ENCODE assay signal across 17 mouse cellular contexts in the genomic region with DNA sequence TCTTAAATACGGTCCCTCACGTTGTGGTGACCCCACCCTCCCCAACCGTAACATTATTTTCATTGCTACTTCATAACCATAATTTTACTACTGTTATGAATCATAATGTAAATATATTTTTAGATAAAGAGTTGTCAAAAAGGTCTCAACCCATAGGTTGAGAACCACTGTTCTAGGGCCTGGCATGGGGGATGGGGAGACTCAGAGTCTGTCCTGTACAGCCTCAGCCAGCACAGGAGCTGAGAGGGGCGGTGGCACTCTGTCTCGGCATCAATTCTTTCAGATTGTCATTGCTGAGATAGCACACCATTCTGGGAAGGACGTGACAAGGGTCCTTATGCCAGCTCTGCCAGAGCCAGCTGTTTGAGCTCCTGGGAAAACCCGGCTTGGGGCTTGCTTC. TPM values are rescaled to one million over a fixed set of nuclear protein-coding genes. Genes with fewer than 3 reads are reported as not detected.
DNase-seq lines count a peak whose midpoint lies in the region; ATAC-seq and TF ChIP-seq lines count a peak whose summit lies in the region.
"Had no signal": no experiment of that assay in that cellular context is flagged by ENCODE, and none has a peak within 500 bp of the region (broad histone marks: within the 10 kb centered on the region; RNA-seq: fewer than 3 reads in every experiment).

No protein-coding gene starts in this region.

- peaks cover 32% of the 10 kb centered on the region for H3K4me1 ChIP-seq in heart, embryonic 13.5 days
- H3K4me1 ChIP-seq in stomach, embryonic 15.5 days: 0 out of 2 replicates have a peak, but pooled peaks cover 3% of the 10 kb centered on the region
- no peaks in the 10 kb centered on the region for H3K4me1 ChIP-seq in stomach, postnatal 0 days (replicated peaks; ENCODE audit: control insufficient read depth, insufficient read depth)
- peaks cover 81% of the 10 kb centered on the region for H3K4me1 ChIP-seq in liver, embryonic 12.5 days
- peaks cover 47% of the 10 kb centered on the region for H3K4me1 ChIP-seq in limb, embryonic 10.5 days

- no peaks in the 10 kb centered on the region for H3K36me3 ChIP-seq in heart, embryonic 13.5 days
- no peaks in the 10 kb centered on the region for H3K36me3 ChIP-seq in stomach, embryonic 15.5 days
- H3K36me3 ChIP-seq in stomach, postnatal 0 days (ENCODE audit: control insufficient read depth, insufficient read depth, low read length): no peaks in the 10 kb centered on the region
- no peaks in the 10 kb centered on the region for H3K36me3 ChIP-seq in liver, embryonic 12.5 days
- H3K36me3 ChIP-seq in limb, embryonic 10.5 days: no peaks in the 10 kb centered on the region
- H3K36me3 ChIP-seq: forebrain, embryonic 12.5 days; limb, embryonic 13.5 days; neural tube, embryonic 15.5 days had no signal

- no peak overlapping the region for H3K27ac ChIP-seq in heart, embryonic 13.5 days (replicated peaks)
- H3K27ac ChIP-seq in stomach, embryonic 15.5 days: no peak overlapping the region
- H3K27ac ChIP-seq in stomach, postnatal 0 days (replicated peaks): no peak overlapping the region
- H3K27ac ChIP-seq in liver, embryonic 12.5 days: no peak overlapping the region
- no peak overlapping the region for H3K27ac ChIP-seq in limb, embryonic 10.5 days
- H3K27ac ChIP-seq: forebrain, embryonic 12.5 days; limb, embryonic 13.5 days; neural tube, embryonic 15.5 days had no signal

- TF ChIP-seq EP300 in stomach, postnatal 0 days (optimal IDR thresholded peaks at IDR 0.05): no peak

- H3K4me2 ChIP-seq in heart, embryonic 13.5 days: no peak overlapping the region
- no peak overlapping the region for H3K4me2 ChIP-seq in stomach, embryonic 15.5 days
- no peak overlapping the region for H3K4me2 ChIP-seq in stomach, postnatal 0 days (replicated peaks; ENCODE audit: low read depth)
- H3K4me2 ChIP-seq in liver, embryonic 12.5 days: peak overlapping the region; percentile 39
- H3K4me2 ChIP-seq: forebrain, embryonic 12.5 days; limb, embryonic 13.5 days; neural tube, embryonic 15.5 days had no signal

- H3K9ac ChIP-seq in heart, embryonic 13.5 days: 0 out of 2 replicates have a peak overlapping the region, but pooled peaks have one; percentile 4
- H3K9ac ChIP-seq in stomach, embryonic 15.5 days: no peak overlapping the region
- no peak overlapping the region for H3K9ac ChIP-seq in stomach, postnatal 0 days (ENCODE audit: low read length)
- H3K9ac ChIP-seq in liver, embryonic 12.5 days: no peak overlapping the region; the same call in 1 of the 2 replicates
- H3K9ac ChIP-seq: forebrain, embryonic 12.5 days; limb, embryonic 13.5 days; neural tube, embryonic 15.5 days had no signal

- no peak for DNase-seq in heart, postnatal 4 days
- DNase-seq in stomach, postnatal 0 days (ENCODE audit: low spot score): no peak
- DNase-seq in thymus, postnatal 4 days: peak; percentile 60
- no peak for DNase-seq in limb, embryonic 10.5 days (ENCODE audit: low spot score)
- no peak for DNase-seq in urinary bladder, postnatal 10 days (ENCODE audit: low spot score)
- DNase-seq: cerebellum, postnatal 36 days; kidney, postnatal 10 days had no signal

- no peaks in the 10 kb centered on the region for H3K27me3 ChIP-seq in heart, embryonic 13.5 days (replicated peaks)
- no peaks in the 10 kb centered on the region for H3K27me3 ChIP-seq in stomach, embryonic 15.5 days (replicated peaks)
- H3K27me3 ChIP-seq in stomach, postnatal 0 days (ENCODE audit: control insufficient read depth, insufficient read depth, low read length): no peaks in the 10 kb centered on the region
- H3K27me3 ChIP-seq in liver, embryonic 12.5 days (replicated peaks): no peaks in the 10 kb centered on the region
- H3K27me3 ChIP-seq in limb, embryonic 10.5 days (ENCODE audit: low read depth, poor library complexity, severe bottlenecking): peaks cover 13% of the 10 kb centered on the region; the same call in 1 of the 2 replicates
- H3K27me3 ChIP-seq: forebrain, embryonic 12.5 days; limb, embryonic 13.5 days; neural tube, embryonic 15.5 days had no signal

- 0 out of 2 replicates have a peak overlapping the region, but pooled peaks have one; percentile 7 for H3K4me3 ChIP-seq in heart, embryonic 13.5 days
- H3K4me3 ChIP-seq in stomach, embryonic 15.5 days (replicated peaks): 0 out of 2 replicates have a peak overlapping the region, but pooled peaks have one; percentile 6
- H3K4me3 ChIP-seq in stomach, postnatal 0 days (ENCODE audit: low read depth, low read length): no peak overlapping the region
- H3K4me3 ChIP-seq in liver, embryonic 12.5 days: peak overlapping the region; percentile 39
- H3K4me3 ChIP-seq in limb, embryonic 10.5 days: no peak overlapping the region
- H3K4me3 ChIP-seq: forebrain, embryonic 12.5 days; limb, embryonic 13.5 days; neural tube, embryonic 15.5 days had no signal

- no peaks in the 10 kb centered on the region for H3K9me3 ChIP-seq in heart, embryonic 13.5 days
- H3K9me3 ChIP-seq in stomach, embryonic 15.5 days: no peaks in the 10 kb centered on the region
- no peaks in the 10 kb centered on the region for H3K9me3 ChIP-seq in stomach, postnatal 0 days (ENCODE audit: control insufficient read depth, low read length)
- H3K9me3 ChIP-seq in liver, embryonic 12.5 days (replicated peaks): no peaks in the 10 kb centered on the region
- H3K9me3 ChIP-seq in limb, embryonic 10.5 days (replicated peaks): no peaks in the 10 kb centered on the region
- H3K9me3 ChIP-seq: forebrain, embryonic 12.5 days; limb, embryonic 13.5 days; neural tube, embryonic 15.5 days had no signal

- 41% methylated on average over 7 of the region's 7 CpGs for WGBS in heart, embryonic 13.5 days
- 56% methylated on average over 7 of the region's 7 CpGs for WGBS in stomach, embryonic 15.5 days
- WGBS in stomach, postnatal 0 days: 47% methylated on average over 7 of the region's 7 CpGs
- 21% methylated on average over 7 of the region's 7 CpGs for WGBS in liver, embryonic 12.5 days (ENCODE audit: insufficient replicate concordance)
- WGBS in limb, embryonic 10.5 days: 81% methylated on average over 7 of the region's 7 CpGs

- no peak for ATAC-seq in heart, embryonic 13.5 days (ENCODE audit: extremely low read depth, insufficient number of reproducible peaks, low FRiP score, low TSS enrichment)
- no peak for ATAC-seq in stomach, embryonic 15.5 days (ENCODE audit: insufficient read depth, low FRiP score, low read depth)
- no peak for ATAC-seq in stomach, postnatal 0 days (ENCODE audit: low FRiP score, low TSS enrichment)
- no peak for ATAC-seq in liver, embryonic 12.5 days

- no peak for TF ChIP-seq CTCF in stomach, postnatal 0 days (IDR thresholded peaks at IDR 0.05; ENCODE audit: low read depth)

RNA-seq across cellular contexts. Expression of a gene that starts 1.6 kb away (rescaled TPM):
- polyA plus RNA-seq in heart, embryonic 13.5 days (2015; fragmentation: Nextera tagmentation; extraction: Ambion mirVana): 20.1 and 25.9 TPM in 2 replicates
- total RNA-seq in heart, postnatal 4 days (2021): 10 to 100 TPM; 10.1 to 13.4 TPM
- 49.7 and 49.9 TPM in 2 replicates for polyA plus RNA-seq in stomach, embryonic 15.5 days (2015; fragmentation: Nextera tagmentation; extraction: Ambion mirVana)
- 30.5 and 34.0 TPM in 2 replicates for polyA plus RNA-seq in stomach, postnatal 0 days (2015; fragmentation: Nextera tagmentation; extraction: Ambion mirVana)
- polyA plus RNA-seq in liver, embryonic 12.5 days (2016; fragmentation: Nextera tagmentation; extraction: Ambion mirVana): 61.1 and 64.3 TPM in 2 replicates
- polyA plus RNA-seq in limb, embryonic 10.5 days (2016; fragmentation: Nextera tagmentation; extraction: Ambion mirVana): 10.5 and 15.4 TPM in 2 replicates

RNA-seq across cellular contexts. Expression of a gene that starts 29.7 kb away (rescaled TPM):
- polyA plus RNA-seq in heart, embryonic 13.5 days (2015; fragmentation: Nextera tagmentation; extraction: Ambion mirVana): 0.09 TPM in 1 of 2 replicates, not detected in the other
- not detected for total RNA-seq in heart, postnatal 4 days (2021)
- 0.06 TPM in 1 of 2 replicates, not detected in the other for polyA plus RNA-seq in stomach, embryonic 15.5 days (2015; fragmentation: Nextera tagmentation; extraction: Ambion mirVana)
- 0.05 TPM in 1 of 2 replicates, not detected in the other for polyA plus RNA-seq in stomach, postnatal 0 days (2015; fragmentation: Nextera tagmentation; extraction: Ambion mirVana)
- 0.12 and 0.17 TPM in 2 replicates for polyA plus RNA-seq in liver, embryonic 12.5 days (2016; fragmentation: Nextera tagmentation; extraction: Ambion mirVana)
- polyA plus RNA-seq in limb, embryonic 10.5 days (2016; fragmentation: Nextera tagmentation; extraction: Ambion mirVana): 0.23 TPM in 1 of 2 replicates, not detected in the other
- total RNA-seq: gastrocnemius, adult 8-10 months; megakaryocyte progenitor cell, adult 5-6 weeks; monocyte, adult 5-6 weeks had no signal
- polyA plus RNA-seq: heart, embryonic 14.5 days had no signal

Comparison
In these comparisons a context has a peak if more than half of its experiments do, and no peak if none do; other contexts are left out.
1. H3K4me3 ChIP-seq: peak in heart, embryonic 13.5 days (single experiment), stomach, embryonic 15.5 days (single experiment) and liver, embryonic 12.5 days (single experiment); none in stomach, postnatal 0 days (single experiment) and limb, embryonic 10.5 days (single experiment).